Mouse (Mus musculus): ENCODE data around the gene Chaf1a.
A peak's percentile ranks its signal among the peaks of the same experiment; 100 is the strongest.
"Not testable (repeated sequence)": the region's sequence is repeated elsewhere in the genome, so short reads cannot be mapped to it uniquely, and the experiment has no call there.

Gene Chaf1a

DNA sequence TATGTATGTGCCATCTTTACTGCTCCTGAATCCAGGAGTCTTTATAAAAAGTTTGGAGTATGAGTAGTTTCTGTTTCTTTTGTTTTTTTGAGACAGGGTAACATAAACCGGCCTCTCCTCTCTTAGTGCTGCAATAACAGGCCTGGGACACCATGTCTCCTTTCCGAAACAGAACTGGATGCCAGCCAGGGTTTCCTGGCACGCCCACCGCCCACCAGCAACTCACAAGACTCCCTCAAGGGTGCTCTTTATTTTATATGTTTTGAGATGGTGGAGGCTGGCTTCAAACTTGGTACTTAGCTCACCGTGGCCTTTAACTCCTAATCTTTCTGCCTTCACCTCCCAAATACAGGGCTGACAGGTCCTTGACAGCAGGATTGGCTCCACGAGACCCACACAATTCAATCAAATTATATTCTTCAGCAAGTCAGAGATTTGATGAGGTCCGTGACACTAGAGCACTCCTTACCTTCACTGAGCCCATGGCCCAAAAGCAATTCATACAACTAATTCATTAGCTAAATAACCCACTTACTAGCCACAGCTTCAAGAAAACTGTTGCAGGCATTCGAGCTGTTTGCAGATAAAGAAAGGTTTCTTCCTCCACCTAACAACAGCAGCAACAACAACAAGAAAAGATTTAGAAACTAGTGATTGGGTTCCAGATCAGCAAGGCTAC, 1.5 kb upstream of the Chaf1a start:
- DNase-seq (ENCODE audit: low spot score) = peak; percentile 69

DNA sequence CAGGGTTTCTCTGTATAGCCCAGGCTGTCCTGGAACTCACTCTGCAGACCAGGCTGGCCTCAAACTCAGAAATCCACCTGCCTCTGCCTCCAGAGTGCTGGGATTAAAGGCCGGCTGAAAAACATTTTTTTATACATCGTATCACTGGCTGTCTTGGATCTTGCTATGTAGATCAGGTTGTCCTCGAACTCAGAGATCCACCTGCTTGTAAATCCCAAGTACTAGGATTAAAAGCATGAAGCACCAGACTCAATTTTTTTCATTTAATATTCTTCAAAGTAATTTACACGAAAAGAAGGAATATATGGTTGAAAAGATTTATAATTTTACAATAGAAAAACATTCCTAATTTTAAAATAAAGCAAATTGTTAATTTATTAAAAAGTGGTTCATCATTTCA, 894 bp upstream of the Chaf1a start:
- DNase-seq (ENCODE audit: low spot score) = no peak

DNA sequence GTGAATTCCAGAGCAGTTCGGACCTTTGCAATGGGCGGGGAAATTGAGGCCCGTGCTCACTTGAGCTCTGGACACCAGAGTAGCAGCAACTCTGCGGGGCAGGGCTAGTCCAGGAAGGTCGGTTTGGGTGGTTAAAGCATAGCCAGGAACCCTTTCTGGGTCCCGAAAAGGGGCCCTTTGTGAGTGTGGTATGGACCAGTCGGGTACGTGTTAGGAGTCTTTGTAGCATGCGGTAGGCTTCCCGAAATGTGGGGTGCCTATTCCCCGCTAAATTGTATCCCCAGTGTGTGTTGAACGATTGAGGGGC, 571 bp downstream of the Chaf1a start:
- DNase-seq (ENCODE audit: low spot score) = peak; percentile 44

DNA sequence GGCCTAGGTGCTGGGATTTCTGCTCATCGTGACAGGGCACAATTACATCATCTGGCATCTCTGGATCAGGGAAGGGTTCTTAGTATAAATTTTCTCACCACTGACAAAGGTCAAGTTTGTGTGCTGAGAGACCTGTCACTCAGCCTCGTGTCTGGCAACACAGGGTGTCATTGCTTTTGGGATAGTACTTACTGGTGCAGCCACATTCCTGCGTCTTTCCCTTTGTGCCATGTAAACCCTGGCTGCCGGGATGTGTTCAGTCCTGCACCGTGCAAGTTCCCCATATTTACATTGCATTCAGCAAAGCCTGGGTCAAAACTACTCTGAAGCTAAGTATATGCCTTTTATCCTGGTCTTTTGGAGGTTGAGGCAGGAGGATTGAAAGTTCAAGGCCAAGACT, 11.1 kb downstream of the Chaf1a start:
- no peak for DNase-seq (ENCODE audit: low spot score)

DNA sequence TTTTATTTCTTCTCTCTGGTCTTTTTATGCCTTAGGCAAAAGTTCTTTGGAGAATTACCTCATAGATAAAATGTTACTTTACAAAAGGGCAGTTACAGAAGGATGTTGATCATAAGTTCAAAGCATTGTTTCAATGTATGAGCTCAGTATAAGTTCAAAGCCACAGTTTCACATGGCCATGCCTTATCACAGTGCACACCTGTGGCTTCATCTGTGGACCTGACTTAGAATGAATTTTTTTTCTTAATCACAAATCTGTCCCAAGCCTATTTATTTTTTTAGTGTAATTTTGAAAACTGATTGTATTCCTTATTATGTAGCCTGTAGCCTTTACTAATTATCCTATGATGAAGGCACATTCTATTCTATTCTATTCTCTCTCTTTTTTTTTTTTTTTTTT, 14.7 kb downstream of the Chaf1a start:
- DNase-seq (ENCODE audit: low spot score) = no peak

DNA sequence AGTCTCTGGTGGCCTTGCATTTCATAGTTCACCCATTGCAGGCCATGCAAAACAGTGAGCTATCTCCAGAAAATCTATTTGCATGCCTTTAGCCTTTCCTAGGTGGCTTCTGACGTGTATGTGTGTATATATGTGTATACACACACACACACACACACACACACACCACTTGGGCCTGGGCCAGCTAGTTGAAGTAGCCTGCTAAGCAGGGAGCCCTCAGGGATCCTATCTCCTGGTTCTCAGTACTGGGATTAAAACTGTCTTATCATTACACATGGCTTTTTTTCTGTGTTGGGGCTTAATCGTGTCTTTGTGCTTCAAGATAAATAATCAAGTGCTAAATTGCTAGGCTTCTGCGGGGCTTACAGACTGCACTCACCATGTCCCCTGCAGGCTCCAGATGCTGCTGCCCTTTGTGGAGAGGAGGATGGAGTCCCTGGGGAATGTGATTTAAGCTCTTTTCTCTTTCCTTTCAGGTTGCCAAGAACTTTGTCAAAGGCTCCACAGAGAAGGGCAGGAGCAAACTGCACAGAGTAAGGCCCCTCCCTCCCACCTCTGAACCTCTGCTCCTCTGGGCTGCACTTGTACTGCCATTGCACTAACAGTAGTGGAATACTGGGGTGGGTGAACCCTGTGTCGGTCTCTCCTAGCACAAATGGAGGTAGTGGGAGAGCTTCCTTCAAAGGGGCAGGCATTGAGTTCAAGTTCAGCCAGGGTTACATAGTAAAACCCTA, 15.9 kb downstream of the Chaf1a start:
- DNase-seq (ENCODE audit: low spot score) = peak; percentile 79

DNA sequence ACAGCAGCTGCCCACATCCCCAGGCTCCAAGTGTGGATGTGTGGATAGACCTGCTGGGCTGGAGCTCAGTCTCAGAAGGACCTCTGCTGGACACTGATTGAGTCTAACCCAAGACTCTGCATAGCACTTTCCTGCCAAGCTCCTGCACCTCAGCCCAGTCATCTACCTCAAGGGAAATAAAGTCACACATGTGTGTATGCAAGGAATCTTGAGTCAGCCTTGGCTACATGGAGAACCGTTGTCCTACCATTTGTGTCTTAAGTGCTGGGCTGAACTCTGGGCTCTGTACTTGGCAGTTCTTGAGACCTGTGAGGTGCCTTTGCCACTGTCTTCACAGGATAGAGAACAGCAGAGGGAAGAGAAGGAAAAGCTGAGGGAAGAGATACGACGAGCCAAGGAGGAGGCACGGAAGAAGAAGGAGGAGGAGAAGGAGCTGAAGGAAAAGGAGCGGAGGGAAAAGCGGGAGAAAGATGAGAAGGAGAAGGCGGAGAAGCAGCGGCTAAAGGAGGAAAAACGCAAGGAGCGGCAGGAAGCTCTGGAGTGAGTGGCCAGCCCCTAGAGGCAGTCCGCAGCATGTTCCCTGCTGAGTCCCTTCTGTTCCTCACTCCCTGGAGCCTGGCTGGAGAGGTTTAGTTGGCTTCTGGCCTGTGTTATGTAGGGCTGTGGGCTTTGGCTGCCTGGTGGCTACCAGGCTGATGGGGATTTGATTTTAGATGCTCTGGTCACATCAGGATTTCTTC, 17.3 kb downstream of the Chaf1a start:
- no peak for DNase-seq (ENCODE audit: low spot score)

DNA sequence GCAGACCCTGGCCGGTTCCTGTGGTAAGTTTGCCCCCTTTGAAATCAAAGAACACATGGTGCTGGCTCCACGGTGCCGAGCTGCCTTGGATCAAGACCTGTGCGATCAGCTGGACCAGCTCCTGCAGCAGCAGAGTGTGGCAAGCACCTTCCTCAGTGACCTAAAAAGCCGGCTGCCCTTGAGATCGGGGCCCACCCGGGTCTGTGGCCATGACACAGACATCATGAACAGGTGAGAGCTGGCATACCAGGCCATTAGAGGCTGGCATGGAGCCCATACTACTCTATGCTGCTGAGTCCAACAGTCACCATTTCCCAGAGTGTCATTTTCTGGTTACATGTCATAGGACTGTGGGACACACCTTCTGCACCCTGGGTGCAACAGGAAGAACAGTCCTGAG, 21.8 kb downstream of the Chaf1a start:
- DNase-seq (ENCODE audit: low spot score) = no peak

DNA sequence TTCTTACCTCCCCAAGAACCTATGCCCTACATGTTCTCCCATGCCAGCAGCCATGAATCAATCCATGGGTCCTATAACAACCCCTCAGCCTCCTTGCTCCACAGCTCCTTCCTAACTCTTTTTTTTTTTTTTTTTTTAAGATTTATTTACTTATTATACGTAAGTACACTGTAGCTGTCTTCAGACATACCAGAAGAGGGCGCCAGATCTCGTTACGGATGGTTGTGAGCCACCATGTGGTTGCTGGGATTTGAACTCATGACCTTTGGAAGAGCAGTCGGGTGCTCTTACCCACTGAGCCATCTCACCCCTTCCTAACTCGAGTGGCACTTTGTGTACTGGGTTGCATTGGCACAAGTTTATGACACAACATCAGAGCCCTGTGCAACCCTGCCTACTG, 25.5 kb downstream of the Chaf1a start:
- not testable (repeated sequence) for DNase-seq (ENCODE audit: low spot score)

DNA sequence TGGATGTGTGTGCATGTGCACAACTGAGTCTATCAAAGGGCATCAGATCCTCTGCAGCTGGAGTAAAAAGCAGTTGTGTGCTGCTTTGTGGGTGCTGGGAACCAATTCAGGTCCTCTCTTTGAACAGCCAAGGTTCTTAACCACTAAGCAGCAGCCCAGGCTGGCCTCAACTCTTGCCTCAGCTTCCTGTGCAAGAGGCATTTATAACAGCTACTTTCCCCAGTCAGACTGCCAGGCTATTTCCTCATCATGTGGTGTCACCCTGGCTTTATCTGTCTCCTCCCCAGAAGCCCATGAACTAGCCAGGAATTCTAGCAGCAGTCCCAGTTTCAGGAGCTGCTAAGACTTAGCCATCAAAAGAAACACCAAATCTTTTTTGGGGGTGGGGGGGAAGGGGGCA, 26.2 kb downstream of the Chaf1a start:
- DNase-seq (ENCODE audit: low spot score) = no peak

DNA sequence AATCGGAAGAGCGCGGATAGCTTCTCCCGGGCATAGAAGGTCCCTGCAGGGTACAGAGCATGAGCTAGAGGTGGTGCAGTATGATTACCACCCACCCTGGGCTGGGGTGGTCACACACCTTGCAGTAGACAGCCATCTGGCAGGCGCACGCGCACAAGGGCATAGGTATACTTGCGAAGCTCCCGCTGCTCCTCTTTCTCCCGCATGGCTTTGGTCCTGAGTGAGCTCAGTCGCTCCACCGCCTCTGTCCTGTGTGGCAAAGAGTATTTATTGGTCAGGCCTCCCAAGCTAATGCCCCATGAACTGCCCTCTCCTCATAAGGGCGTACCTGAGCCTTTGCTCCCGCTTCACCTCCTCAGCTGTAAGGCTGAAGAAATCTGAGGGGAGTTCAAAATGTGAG, 28.8 kb downstream of the Chaf1a start:
- no peak for DNase-seq (ENCODE audit: low spot score)

DNA sequence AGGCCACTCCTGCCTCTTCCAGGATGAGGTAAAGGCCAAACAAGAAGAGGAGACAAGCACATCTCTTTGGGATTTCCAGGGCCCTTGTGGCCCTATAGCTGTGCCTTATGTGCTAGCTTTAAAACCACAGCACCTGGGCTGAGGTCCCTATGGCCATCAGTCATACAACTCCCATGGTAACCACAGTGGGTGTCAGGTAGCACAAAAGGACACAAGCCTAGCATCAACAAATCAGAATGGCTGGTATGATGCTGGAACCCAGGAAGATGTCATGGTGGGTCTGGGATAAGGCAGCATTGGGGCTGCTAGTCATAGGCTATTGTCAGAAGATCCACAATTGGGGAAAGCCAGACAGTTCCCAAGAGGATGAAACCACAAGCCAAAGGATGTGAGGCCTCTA, 30.9 kb downstream of the Chaf1a start:
- no peak for DNase-seq (ENCODE audit: low spot score)

DNA sequence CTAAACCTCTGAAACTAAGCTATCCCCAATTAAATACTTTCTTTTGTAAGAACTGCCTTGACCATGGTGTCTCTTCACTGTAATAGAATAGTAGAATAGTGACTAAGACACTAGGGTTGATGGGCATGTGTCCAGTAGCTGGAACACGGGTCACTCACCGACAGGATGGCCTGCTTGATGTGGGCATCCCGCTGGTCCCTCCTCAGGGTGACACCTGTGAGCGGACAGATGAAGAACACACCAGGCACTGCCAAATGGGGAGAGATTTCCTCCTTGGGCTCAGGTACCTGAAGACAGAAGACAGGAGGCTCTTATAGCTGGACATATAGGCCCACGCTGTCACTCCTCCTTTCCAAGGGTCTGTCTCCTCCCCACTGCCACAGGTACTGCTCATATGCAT, 32.0 kb downstream of the Chaf1a start:
- no peak for DNase-seq (ENCODE audit: low spot score)

DNA sequence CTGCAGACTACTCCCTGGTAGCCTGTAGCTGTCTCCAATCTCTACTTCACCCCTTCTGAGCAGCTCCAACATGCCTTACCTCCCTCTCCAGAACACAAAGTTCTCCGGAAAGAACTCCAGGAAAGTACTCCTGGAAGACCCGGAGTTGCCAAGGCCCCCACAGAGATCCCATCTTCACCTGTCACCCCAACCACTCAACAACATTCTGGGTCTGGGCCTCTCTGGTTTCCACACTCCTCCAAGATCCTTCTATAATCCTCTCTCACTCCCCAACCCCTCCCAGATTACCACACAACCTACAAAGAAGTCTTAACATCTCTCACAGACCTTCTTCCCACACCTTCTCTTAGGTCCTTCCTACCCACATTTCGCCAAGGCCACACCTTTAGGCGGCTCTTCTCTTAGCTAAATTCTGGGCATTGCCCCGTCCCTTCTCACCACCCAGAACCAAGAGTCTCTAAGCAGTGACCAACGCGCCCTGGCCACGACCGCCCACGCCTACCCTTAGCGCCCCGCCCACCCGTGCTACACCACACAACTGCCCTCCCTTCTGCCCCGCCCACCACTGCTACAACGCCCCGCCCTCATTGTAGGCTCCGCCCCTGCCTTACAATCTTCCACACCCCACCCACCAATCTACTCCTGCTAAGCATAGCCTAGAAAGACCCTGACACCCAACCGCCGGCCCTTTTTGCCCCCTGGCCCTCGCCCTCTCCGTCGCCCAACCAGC, 34.0 kb downstream of the Chaf1a start:
- DNase-seq (ENCODE audit: low spot score) = peak; percentile 92

DNA sequence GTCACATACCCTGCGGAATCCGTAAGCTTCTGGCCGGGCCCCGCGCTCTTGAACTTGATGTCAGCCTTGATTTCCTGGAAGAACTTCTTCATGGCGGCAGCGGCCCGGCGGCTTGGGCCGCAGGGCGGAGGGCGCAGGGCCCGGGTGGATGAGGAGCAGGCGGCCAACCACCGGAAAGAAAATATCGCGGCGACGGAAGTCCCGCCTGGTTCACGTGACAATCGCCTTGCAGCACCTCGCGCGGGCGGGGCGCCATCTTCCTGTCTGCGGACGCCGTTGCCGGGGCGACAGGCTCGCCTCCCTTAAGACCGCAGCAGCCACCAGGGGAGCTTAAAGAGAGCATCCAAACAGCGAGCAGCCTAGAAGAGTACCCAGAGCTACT, 34.6 kb downstream of the Chaf1a start, which contains the start of gene Ubxn6:
Gene Ubxn6, minus strand, starts transcription at position 202 of the 382 bp plus-strand sequence.
- DNase-seq (ENCODE audit: low spot score) = peak; percentile 99

DNA sequence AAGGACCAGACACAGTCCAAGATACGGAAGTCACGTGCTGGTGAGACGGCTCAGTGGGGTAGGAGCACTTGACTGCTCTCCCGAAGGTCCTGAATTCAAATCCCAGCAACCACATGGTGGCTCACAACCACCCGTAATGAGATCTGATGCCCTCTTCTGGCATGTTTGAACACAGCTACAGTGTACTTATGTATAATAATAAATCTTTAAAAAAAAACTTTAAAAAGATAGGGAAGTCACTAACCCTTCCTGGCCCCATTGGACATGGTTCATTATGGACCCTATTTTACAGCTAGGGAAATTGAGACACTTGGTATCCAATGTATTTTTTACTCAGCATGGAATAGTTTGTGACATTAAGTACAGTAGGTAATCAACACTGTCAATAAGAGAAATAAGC, 37.3 kb downstream of the Chaf1a start:
- DNase-seq (ENCODE audit: low spot score) = no peak

DNA sequence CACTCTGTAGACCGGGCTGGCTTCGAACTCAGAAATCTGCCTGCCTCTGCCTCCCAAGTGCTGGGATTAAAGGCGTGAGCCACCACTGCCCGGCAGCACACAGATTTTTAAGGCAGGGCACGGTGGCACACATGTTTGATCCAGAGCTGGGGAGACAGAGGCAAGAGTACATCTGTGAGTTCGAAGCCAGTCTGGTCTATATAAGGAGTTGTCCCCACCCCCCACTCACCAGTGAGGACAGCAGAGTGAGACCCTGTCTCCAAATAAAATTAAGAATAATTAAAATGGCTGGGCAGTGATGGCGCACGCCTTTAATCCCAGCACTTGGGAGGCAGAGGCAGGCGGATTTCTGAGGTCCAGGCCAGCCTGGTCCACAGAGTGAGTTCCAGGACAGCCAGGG, 38.1 kb downstream of the Chaf1a start:
- not testable (repeated sequence) for DNase-seq (ENCODE audit: low spot score)

DNA sequence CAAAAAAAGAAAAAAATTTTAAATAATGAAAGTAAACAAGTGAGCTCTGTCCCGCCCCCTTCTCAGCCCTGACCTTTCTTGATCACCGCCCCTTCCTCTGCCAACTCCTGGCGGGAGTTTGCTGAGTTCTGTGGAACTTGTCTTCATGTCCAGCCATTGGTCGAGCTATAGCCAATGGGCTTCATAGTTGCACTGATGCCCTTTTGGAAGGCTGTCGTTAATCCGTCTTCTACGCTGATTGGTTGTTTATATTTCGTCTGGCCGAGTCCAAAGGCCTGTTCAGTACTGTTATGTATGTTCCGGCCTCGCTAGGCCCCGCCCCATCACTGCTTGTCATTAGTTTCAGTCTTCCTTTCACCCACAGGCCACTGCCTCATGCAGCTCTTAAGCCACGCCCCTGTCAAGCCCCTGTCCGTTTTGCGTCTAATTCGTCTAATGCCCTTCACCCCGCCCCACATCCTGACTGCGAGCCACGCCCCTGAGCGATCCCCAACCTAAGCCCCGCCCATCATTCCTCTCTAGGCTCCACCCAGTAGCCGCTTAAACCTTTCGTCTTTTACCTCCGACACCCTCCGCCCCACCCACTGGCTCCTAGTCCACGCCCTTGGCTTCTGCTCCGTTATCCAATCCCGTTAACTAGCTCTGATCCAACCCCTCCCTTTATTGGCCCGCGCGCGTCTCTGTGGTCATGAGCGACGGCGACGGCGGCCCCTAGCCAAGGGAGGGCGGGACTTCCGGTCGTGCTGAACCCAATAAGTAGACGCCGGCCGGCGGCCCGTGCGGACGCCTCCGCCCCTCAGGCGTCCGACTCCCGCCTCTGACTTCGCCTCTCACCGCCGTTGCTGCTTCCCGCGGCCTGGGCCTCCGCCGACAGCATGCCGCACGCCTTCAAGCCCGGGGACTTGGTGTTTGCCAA, 38.9 kb downstream of the Chaf1a start, which contains the start of gene Hdgfl2:
Gene Hdgfl2, plus strand, starts transcription at position 755 of the 916 bp plus-strand sequence.
- DNase-seq (ENCODE audit: low spot score) = peak; percentile 100

DNA sequence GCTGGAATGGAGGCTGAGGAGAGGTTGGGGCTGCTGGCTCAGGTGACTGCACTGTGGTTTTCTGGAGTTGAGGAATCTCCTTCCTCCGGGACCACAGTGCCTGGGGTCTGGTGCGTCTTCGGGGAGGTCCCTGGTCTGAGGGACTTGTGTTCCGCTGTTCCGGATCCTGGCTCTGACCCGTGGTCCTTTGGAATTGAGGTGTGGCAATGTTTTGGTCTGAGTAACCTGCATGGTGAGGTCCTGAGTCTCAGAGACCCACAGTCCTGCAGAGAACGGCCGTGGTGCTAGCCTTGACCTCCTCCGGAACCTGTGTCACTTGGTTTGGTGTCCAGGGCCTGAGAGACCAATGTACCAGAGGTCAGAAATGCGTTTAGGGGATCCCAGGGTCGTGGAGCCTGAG, 39.7 kb downstream of the Chaf1a start:
- no peak for DNase-seq (ENCODE audit: low spot score)

DNA sequence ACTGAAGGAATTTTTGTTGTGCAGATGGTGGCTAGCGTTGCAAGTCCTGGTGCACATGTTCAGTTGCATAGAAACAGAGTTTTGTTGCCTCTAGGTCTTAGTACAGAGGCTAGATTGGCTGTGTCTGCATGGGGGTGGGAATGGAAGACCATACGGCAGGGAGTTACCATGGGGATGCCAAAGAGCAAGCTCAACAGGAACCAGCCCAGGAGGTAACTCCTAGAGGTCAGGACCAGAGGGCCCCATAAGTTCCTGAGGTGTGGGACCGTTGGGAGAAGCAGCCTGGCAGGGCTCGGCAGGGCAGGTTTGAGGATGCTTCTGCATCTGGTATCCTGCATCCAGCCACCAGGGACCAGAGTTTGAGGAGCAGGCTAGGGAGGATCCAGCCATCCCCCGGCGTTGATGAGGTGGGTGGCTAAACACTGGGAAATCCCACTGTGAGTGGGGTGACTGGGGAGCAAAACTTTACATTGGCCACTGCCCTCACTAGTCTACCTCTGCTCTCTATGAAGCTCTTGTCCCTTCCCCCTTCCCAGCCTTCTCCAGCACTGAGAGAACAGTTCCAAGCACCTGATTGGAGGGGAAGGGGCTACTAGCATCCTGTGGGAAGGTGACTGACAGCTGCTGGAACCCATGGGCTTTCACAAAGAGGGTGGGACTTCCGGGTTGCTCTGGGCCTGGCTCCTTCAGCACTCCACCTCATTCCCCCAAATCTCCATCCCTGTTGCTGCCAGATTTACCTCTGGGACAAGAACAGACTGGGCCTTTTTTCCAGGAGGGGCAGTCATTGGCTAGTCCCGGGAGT, 40.7 kb downstream of the Chaf1a start:
- DNase-seq (ENCODE audit: low spot score) = peak; percentile 92

DNA sequence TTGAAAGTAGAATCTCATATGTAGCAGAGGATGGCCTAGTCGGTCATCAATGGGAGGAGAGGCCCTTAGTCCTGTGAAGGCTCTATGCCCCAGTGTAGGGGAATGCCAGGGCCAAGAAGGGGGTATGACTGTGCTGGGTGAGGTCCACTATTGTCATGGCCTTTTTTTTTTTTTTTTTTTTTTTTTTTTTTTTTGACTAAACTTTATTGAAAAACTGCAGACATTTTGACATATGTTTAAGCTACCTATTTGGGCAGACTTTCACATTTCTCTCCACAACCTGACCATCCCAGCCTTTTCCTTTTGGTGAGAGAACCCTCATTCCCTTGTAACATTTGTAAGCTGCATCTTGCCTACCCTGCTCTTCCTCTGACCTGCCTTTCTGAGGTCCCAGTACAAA, 52.1 kb downstream of the Chaf1a start:
- DNase-seq (ENCODE audit: low spot score) = no peak

Data from MN1 (cell line).